Mouse (Mus musculus): ENCODE data around the gene Lrp10. TPM values are rescaled to one million over a fixed set of nuclear protein-coding genes. Genes with fewer than 3 reads are reported as not detected.
A peak's percentile ranks its signal among the peaks of the same experiment; 100 is the strongest.

Gene Lrp10
- polyA plus RNA-seq (2016; fragmentation: Nextera tagmentation; extraction: Ambion mirVana) = 26.2 and 29.8 TPM in 2 replicates

DNA sequence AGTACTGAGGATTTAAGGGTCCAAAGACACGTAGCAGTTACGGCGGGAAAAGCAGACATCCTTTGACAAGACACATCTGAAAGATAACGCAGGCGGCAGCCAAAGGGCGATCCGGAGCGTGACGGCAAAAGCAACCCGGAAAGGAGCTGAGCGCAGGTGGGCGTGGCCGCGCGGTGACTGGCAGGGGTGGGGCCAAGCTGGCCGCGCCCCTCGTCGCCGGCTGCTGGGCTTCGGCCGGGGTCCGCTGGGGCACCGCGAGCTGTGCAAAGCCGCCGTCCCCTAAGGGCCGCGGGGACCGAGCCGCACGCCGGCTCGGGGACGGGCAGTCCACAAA, at the start of gene Lrp10:
Gene Lrp10, plus strand, starts transcription at position 179 of the 334 bp plus-strand sequence.
- ATAC-seq (ENCODE audit: low FRiP score) = peak; percentile 94
- peaks cover 16% of the 10 kb centered on the region for H3K36me3 ChIP-seq (replicated peaks)
- H3K9me3 ChIP-seq = no peaks in the 10 kb centered on the region
- 0% methylated on average over 29 of the region's 35 CpGs for WGBS
- H3K27me3 ChIP-seq = no peaks in the 10 kb centered on the region
- peaks cover 7% of the 10 kb centered on the region; the same call in 1 of the 2 replicates for H3K4me1 ChIP-seq
- peak within 1 kb of the TSS; percentile 82 for H3K4me3 ChIP-seq (replicated peaks)
- H3K9ac ChIP-seq = peak within 1 kb of the TSS; percentile 79
- H3K27ac ChIP-seq = peak within 1 kb of the TSS; percentile 69; the same call in 1 of the 2 replicates
- peak within 1 kb of the TSS; percentile 92 for H3K4me2 ChIP-seq

DNA sequence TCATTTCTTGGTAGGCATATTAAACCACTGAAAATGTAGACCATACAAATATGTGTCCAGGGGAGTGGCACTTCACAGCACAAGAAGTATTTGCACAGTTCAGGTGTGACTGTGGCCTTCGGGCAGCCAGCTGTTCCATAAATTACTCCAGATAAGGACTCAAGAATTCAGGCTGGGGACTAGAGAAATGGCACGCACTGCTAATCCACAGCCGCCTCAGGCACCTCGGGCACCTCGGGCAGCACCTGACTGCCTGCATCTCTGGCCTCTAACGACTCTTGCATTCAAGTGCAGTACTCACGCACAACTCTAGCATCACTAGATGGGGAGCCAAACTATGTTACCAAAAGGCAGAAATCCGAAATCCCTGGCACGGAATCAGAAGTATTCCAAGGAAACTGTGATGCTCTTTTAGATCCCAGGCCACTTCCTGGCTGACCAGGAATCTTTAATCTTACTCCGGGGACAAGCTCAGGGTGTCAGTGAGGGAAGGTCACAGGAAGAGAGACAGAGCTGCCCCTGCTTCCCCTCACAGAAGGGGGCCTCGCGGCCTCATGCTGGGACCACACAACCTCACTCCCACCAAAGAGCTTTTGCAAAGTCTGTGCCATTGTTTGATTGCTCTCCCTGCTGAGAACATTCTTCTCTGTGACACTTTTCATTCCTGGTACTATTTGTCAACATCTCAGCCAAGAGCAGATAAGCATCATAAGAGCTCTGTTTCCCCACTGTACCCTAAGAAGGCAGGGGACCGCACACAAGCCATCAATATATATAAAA, 48.5 kb upstream of the Lrp10 start:
- Histone ChIP-seq H3K4me1 (peaks cover 22% of the 10 kb centered on the region), H3K4me2 (no peak overlapping the region), H3K9me3 (no peaks in the 10 kb centered on the region), H3K9ac (no peak overlapping the region), H3K27ac (no peak overlapping the region), H3K27me3 (peaks cover 42% of the 10 kb centered on the region), H3K36me3 (replicated peaks) (no peaks in the 10 kb centered on the region), H3K4me3 (replicated peaks) (no peak overlapping the region)
- 6% methylated on average over 13 of the region's 13 CpGs for WGBS
- ATAC-seq (ENCODE audit: low FRiP score) = no peak

DNA sequence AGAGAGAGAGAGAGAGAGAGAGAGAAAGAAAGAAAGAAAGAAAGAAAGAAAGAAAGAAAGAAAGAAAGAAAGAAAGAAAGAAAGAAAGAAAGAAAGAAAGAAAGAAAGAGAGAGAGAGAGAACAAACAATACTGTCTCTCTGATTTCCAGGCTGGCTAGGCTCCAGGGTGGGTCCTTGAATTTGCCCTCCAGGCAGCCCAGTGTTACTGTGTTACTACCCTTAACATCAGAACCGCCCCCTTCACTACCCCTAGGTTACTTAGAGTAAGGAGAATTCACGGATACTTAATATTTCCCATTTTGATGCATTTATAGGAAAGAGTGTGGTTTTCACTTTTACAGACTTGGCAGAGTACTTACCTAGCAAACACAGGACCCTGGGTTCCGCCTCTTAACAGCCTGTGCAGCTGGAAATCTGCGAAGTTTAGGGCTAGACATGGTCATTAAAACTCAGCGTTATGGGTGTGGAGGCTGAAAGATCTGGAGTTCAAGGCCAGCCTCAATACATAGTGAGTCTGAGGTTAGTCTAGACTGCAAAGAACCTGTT, 47.6 kb upstream of the Lrp10 start:
- H3K4me1 ChIP-seq = peaks cover 22% of the 10 kb centered on the region
- no peak for ATAC-seq (ENCODE audit: low FRiP score)
- H3K4me2 ChIP-seq = no peak overlapping the region
- WGBS = 29% methylated on average over 5 of the region's 5 CpGs
- H3K9me3 ChIP-seq = no peaks in the 10 kb centered on the region
- H3K27ac ChIP-seq = no peak overlapping the region
- H3K4me3 ChIP-seq (replicated peaks) = no peak overlapping the region
- H3K36me3 ChIP-seq (replicated peaks) = no peaks in the 10 kb centered on the region
- H3K27me3 ChIP-seq = peaks cover 42% of the 10 kb centered on the region
- no peak overlapping the region for H3K9ac ChIP-seq

DNA sequence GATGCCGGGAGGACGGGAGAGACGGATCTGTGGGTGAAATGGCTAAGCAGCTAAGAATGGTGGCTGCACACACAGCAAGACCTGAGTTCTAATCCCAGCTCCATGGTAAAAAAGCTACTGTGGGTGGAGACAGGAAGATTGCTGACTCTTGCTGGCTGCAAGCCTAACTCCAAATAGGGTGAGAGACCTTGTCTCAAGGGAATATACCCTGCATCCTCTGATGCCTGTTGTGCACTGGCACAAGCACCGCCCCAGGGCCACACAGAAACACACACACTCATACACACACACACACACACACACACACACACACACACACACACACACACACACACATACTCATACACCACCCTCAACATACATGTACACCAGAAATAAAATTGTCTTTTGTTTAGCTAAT, 47.1 kb upstream of the Lrp10 start:
- no peaks in the 10 kb centered on the region for H3K9me3 ChIP-seq
- H3K9ac ChIP-seq = no peak overlapping the region
- peaks cover 42% of the 10 kb centered on the region for H3K27me3 ChIP-seq
- no peak overlapping the region for H3K4me2 ChIP-seq
- ATAC-seq (ENCODE audit: low FRiP score) = no peak
- H3K36me3 ChIP-seq (replicated peaks) = no peaks in the 10 kb centered on the region
- H3K4me3 ChIP-seq (replicated peaks) = no peak overlapping the region
- WGBS = 46% methylated on average over 4 of the region's 4 CpGs
- H3K27ac ChIP-seq = no peak overlapping the region
- H3K4me1 ChIP-seq = peaks cover 22% of the 10 kb centered on the region

DNA sequence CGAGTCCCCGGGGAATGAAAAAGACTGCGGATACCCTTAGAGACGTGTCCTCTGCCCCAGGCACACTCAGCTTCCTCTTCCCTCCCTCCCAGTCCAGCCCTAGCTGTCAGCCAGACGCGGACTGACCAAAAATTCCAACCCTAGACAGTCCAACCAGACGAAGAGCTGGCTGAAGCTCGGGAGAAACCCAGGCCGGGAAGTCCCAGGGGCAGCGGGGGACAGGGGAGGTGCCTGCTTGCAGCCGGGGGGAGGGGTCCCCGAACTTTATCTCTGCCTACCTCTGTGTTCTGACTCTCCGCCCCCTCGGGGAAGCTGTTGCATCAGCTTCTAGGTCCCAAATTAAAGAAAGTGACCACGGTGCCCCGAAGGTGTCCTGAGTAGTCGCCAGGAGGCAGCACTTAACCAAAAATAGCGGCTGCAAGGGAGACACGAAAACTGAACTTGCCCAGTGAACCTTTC, 46.3 kb upstream of the Lrp10 start, which contains the start of gene Slc7a7:
Gene Slc7a7, minus strand, starts transcription at position 158 of the 459 bp plus-strand sequence.
- H3K4me2 ChIP-seq = peak within 1 kb of the TSS; percentile 15; the same call in 1 of the 2 replicates
- H3K4me3 ChIP-seq (replicated peaks) = no peak within 1 kb of the TSS
- no peaks in the 10 kb centered on the region for H3K9me3 ChIP-seq
- WGBS = 7% methylated on average over 19 of the region's 19 CpGs
- ATAC-seq (ENCODE audit: low FRiP score) = no peak
- no peak within 1 kb of the TSS for H3K27ac ChIP-seq
- H3K27me3 ChIP-seq = peaks cover 42% of the 10 kb centered on the region
- H3K9ac ChIP-seq = no peak within 1 kb of the TSS
- H3K36me3 ChIP-seq (replicated peaks) = no peaks in the 10 kb centered on the region
- peaks cover 22% of the 10 kb centered on the region for H3K4me1 ChIP-seq

DNA sequence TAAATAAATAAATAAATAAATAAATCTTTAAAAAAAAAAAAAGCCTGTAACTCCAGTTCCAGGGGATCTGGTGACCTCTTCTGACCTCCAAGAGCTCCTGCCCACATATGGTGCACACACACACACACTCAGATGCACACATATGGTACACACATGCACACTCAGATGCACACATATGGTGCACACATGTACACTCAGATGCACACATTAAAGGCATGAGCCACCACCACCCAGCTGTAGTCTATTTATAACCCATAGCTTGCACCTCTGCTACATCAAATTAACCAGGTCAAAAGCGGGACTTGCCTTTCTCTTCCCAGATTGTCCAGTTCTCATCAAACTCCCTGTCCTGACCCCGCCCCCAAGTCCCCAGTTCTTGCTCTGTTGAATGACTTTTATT, 42.9 kb upstream of the Lrp10 start:
- Histone ChIP-seq H3K9me3 (no peaks in the 10 kb centered on the region), H3K4me2 (no peak overlapping the region), H3K27ac (no peak overlapping the region), H3K36me3 (replicated peaks) (no peaks in the 10 kb centered on the region), H3K4me1 (peaks cover 12% of the 10 kb centered on the region), H3K4me3 (replicated peaks) (no peak overlapping the region), H3K9ac (no peak overlapping the region), H3K27me3 (peaks cover 18% of the 10 kb centered on the region)
- ATAC-seq (ENCODE audit: low FRiP score) = no peak
- WGBS = 89% methylated on average over 2 of the region's 2 CpGs

DNA sequence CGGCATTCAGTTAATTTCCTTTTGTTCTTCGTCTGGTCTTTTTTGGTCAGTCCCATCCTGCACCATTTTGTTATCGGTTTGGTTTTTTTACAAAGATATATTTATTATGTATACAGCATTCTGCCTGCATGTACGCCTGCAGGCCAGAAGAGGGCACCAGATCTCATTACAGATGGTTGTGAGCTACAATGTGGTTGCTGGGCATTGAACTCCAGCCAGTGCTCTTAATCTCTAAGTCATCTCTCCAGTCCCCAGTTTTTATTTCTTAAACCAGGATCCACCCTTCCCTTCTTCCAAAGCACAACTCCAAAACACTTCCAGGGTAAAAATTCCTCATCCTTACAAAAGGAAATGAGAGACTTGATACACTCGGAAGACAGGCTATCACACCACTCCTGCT, 40.5 kb upstream of the Lrp10 start:
- peaks cover 20% of the 10 kb centered on the region for H3K4me1 ChIP-seq
- no peak overlapping the region for H3K9ac ChIP-seq
- no peaks in the 10 kb centered on the region for H3K9me3 ChIP-seq
- no peaks in the 10 kb centered on the region for H3K27me3 ChIP-seq
- H3K27ac ChIP-seq = no peak overlapping the region
- H3K36me3 ChIP-seq (replicated peaks) = no peaks in the 10 kb centered on the region; the same call in 1 of the 2 replicates
- H3K4me3 ChIP-seq (replicated peaks) = no peak overlapping the region
- no peak for ATAC-seq (ENCODE audit: low FRiP score)
- WGBS = 58% methylated on average over 5 of the region's 5 CpGs
- H3K4me2 ChIP-seq = no peak overlapping the region

DNA sequence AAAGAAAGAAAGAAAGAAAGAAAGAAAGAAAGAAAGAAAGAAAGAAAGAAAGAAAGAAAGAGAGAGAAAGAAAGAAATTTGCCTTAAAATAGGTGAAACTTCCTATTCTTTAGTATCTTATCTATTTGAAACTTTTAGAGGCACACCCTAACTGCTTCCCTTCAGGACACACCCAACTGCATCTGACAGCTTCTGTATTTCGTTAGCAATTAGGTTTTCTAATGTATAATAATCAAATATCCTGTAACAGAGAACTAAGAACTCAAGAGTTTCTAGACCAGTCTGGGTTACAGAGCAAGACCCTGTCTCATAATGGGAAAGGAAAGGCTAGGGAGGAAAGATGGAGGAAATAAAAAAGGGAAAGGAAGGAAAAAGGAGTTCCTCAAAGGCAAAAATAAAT, 39.3 kb upstream of the Lrp10 start:
- no peak for ATAC-seq (ENCODE audit: low FRiP score)
- no peak overlapping the region for H3K9ac ChIP-seq
- WGBS = 96% methylated on average over 1 of the region's 1 CpGs
- no peaks in the 10 kb centered on the region for H3K9me3 ChIP-seq
- no peak overlapping the region for H3K27ac ChIP-seq
- H3K4me1 ChIP-seq = peaks cover 26% of the 10 kb centered on the region
- H3K4me3 ChIP-seq (replicated peaks) = no peak overlapping the region
- H3K36me3 ChIP-seq (replicated peaks) = peaks cover 10% of the 10 kb centered on the region
- no peak overlapping the region for H3K4me2 ChIP-seq
- no peaks in the 10 kb centered on the region for H3K27me3 ChIP-seq

DNA sequence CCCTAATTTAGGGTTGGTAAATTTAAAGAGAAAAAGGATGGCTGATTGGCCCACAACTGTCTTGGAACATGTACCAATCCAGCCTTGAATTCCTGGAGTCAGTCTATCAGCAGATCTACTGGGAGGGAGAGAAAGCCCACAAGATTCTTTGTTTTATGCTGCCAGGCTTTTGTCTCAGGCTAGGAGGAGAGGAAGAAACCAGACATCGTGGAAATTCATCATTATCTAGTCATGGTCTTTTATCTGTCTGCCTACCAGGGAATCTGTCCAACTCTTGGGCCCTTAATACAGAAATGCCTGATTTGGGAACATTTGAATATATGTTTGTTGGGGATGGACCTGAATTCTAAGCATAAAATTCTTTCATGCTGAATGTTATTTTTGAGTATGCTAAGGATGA, 38.4 kb upstream of the Lrp10 start:
- H3K9me3 ChIP-seq = no peaks in the 10 kb centered on the region
- peaks cover 11% of the 10 kb centered on the region for H3K36me3 ChIP-seq (replicated peaks)
- no peak overlapping the region for H3K9ac ChIP-seq
- no peak overlapping the region for H3K27ac ChIP-seq
- H3K4me3 ChIP-seq (replicated peaks) = 0 out of 2 replicates have a peak overlapping the region, but pooled peaks have one; percentile 89
- no peaks in the 10 kb centered on the region; the same call in 1 of the 2 replicates for H3K27me3 ChIP-seq
- ATAC-seq (ENCODE audit: low FRiP score) = no peak
- peak overlapping the region; percentile 77; the same call in 1 of the 2 replicates for H3K4me2 ChIP-seq
- peaks cover 35% of the 10 kb centered on the region for H3K4me1 ChIP-seq
- 90% methylated on average over 1 of the region's 1 CpGs for WGBS

DNA sequence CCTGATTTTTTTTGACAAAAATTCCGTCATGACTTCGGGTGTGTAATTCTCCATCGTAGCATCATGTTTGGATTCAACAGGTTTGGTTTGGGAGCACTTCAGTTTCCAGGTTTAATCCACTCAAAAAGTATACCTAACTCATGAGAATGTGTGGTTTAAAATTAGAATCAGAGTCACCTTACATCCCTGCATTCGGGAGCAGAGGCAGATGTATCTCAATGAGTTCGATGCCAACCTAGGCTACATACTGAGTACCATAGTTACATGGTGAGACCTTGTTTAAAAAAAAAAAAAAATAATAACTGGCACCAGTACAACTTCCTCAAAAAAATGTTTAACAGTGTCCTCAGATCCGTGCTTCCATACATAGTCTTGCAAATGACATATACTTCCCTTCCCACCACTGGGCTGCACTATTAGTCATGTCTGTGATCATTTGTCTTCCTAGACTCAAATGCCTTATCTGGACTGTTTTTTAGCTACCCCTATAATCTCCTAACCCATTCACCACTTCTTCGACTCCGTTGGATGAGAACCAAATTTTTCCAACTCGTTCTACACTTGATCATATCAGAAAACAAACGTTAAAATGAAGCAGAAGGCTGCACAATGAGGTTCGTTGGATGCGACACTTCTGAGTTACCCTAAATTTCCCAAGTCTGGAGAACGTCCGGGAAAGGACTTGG, 37.8 kb upstream of the Lrp10 start:
- Histone ChIP-seq H3K4me1 (peaks cover 41% of the 10 kb centered on the region), H3K36me3 (replicated peaks) (peaks cover 11% of the 10 kb centered on the region), H3K9me3 (no peaks in the 10 kb centered on the region), H3K9ac (peak overlapping the region; percentile 87), H3K4me2 (peak overlapping the region; percentile 77), H3K27ac (peak overlapping the region; percentile 86), H3K27me3 (no peaks in the 10 kb centered on the region; the same call in 1 of the 2 replicates), H3K4me3 (replicated peaks) (peak overlapping the region; percentile 89)
- no peak for ATAC-seq (ENCODE audit: low FRiP score)
- WGBS = 34% methylated on average over 14 of the region's 14 CpGs

DNA sequence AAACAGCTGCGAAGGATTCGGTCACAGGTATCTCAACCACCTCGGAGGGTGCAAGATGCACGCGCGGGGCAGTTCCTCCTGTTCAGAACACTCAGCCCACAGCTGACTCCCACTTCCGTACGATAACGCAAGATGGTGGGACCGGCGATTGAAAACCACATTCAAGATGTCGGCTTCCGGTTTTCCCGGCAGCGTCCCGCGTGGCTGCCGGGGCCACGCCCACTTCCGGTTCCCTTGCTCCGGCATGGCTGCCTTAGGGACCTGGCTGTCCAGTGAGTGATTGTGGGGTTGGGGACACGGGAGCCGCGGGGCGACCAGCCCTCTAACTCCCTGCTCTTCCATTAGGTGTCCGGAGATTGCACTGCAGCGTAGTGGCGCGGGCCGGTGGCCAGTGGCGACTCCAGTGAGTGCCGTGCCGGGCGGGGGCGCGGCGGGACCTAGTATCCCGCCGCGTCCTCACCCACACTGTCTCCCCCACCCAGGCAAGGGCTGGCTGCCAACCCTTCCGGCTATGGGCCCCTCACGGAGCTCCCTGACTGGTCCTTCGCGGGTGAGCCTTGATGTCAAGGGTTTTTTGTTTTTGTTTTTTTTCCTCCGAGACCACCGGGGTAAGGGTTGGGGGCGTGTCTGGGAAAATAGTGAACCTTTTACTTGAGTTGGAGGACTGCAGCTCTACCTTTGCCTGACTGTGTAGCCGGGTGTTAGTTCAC, 37.1 kb upstream of the Lrp10 start, which contains the start of gene Mrpl52:
Gene Mrpl52, plus strand, starts transcription at position 221 of the 710 bp plus-strand sequence.
- peak within 1 kb of the TSS; percentile 89 for H3K4me3 ChIP-seq (replicated peaks)
- peak within 1 kb of the TSS; percentile 77 for H3K4me2 ChIP-seq
- peaks cover 43% of the 10 kb centered on the region for H3K4me1 ChIP-seq
- WGBS = 1% methylated on average over 48 of the region's 48 CpGs
- no peaks in the 10 kb centered on the region for H3K9me3 ChIP-seq
- peaks cover 11% of the 10 kb centered on the region for H3K36me3 ChIP-seq (replicated peaks)
- peak; percentile 88 for ATAC-seq (ENCODE audit: low FRiP score)
- peak within 1 kb of the TSS; percentile 86 for H3K27ac ChIP-seq
- H3K9ac ChIP-seq = peak within 1 kb of the TSS; percentile 87
- peaks cover 1% of the 10 kb centered on the region; the same call in 1 of the 2 replicates for H3K27me3 ChIP-seq

All from forebrain, embryonic 12.5 days (tissue).